Mouse (Mus musculus) hindbrain, embryonic 16.5 days (tissue): ENCODE results near the gene Pik3r2. TPM values are rescaled to one million over a fixed set of nuclear protein-coding genes. Genes with fewer than 3 reads are reported as not detected.

Experiments used
- ATAC-seq: fragments of 200-750 bp; cut with Nextera tagmentation; 2 replicates; pipeline ENCODE4 v1.8.0; 2017; ENCODE audit warnings: moderate TSS enrichment, moderate library complexity
- H3K27ac ChIP-seq: fragments of 300-500 bp; sonication (generic); 2 replicates; pipeline ENCODE4 v1.5.1; 2014; ENCODE audit warnings: low read depth, mild to moderate bottlenecking, control low read depth, low read length, moderate library complexity
- H3K27me3 ChIP-seq: fragments of 300-500 bp; sonication (generic); replicated peaks from 2 replicates; pipeline ENCODE4 v1.6.1; 2014; ENCODE audit warnings: low read length; ENCODE audit not compliant: control insufficient read depth, insufficient read depth
- H3K36me3 ChIP-seq: fragments of 300-500 bp; sonication (generic); 2 replicates; pipeline ENCODE4 v1.6.1; 2014; ENCODE audit warnings: mild to moderate bottlenecking, low read length, moderate library complexity, mixed read lengths; ENCODE audit not compliant: control insufficient read depth, insufficient read depth
- H3K4me1 ChIP-seq: fragments of 300-500 bp; sonication (generic); 2 replicates; pipeline ENCODE4 v1.6.1; 2014; ENCODE audit warnings: low read depth, low read length; ENCODE audit not compliant: control insufficient read depth, insufficient read depth
- H3K4me2 ChIP-seq: fragments of 300-500 bp; sonication (generic); 2 replicates; pipeline ENCODE4 v1.6.1; 2014; ENCODE audit warnings: mild to moderate bottlenecking, low read length, control low read depth, moderate library complexity
- H3K4me3 ChIP-seq: fragments of 300-500 bp; sonication (generic); 2 replicates; pipeline ENCODE4 v1.5.1; 2014; ENCODE audit warnings: mild to moderate bottlenecking, low read length, control low read depth, moderate library complexity
- H3K9ac ChIP-seq: fragments of 300-500 bp; sonication (generic); 2 replicates; pipeline ENCODE4 v1.6.1; 2014; ENCODE audit warnings: low read depth, mild to moderate bottlenecking, control low read depth, low read length, moderate library complexity
- H3K9me3 ChIP-seq: fragments of 300-500 bp; sonication (generic); 2 replicates; pipeline ENCODE4 v1.6.1; 2014; ENCODE audit warnings: mild to moderate bottlenecking, low read length, moderate library complexity; ENCODE audit not compliant: control insufficient read depth
- WGBS: fragments of 180-500 bp; shearing (Covaris S2); extraction: QIAGEN DNeasy Blood & Tissue Kit; methylation state at CpG from one replicate; pipeline ENCODE4 v1.1.7; 2014; 5-methylcytosine and 5-hydroxymethylcytosine counted together
- microRNA-seq: library from miRNA; unstranded; fragments of <30 nt; microRNA quantifications from one replicate; pipeline ENCODE4, GENCODE M21; 2017
- polyA plus RNA-seq: library from polyadenylated mRNA; unstranded; fragments of >200 nt; fragmentation: Nextera tagmentation; extraction: Ambion mirVana; gene quantifications from 2 replicates; pipeline ENCODE4 v1.2.1, GENCODE M21; 2015

Pik3r2 gene
- polyA plus RNA-seq, 1 experiment from 2014 or later = 115 TPM

- H3K4me1 ChIP-seq = no peaks in the 10 kb centered on the region
- no peak overlapping the region for H3K27ac ChIP-seq
- no peak overlapping the region for H3K4me3 ChIP-seq
- no peak for ATAC-seq
- 79% methylated on average over 12 of the region's 12 CpGs for WGBS
- H3K36me3 ChIP-seq = no peaks in the 10 kb centered on the region
- peaks cover 8% of the 10 kb centered on the region for H3K27me3 ChIP-seq
- H3K9ac ChIP-seq = no peak overlapping the region
- no peak overlapping the region for H3K4me2 ChIP-seq
- H3K9me3 ChIP-seq = no peaks in the 10 kb centered on the region
Observed at GRCm38 (mm10) chr8:70724216-70724615, 52.3 kb downstream of the Pik3r2 start.

GRCm38 (mm10) chr8:70723486-70724210, 52.9 kb downstream of the Pik3r2 start, which contains the start of gene Pde4c:
Gene Pde4c, plus strand, starts transcription at chr8:70723720.
- Histone ChIP-seq H3K27ac (no peak within 1 kb of the TSS), H3K27me3 (peaks cover 3% of the 10 kb centered on the region), H3K9ac (no peak within 1 kb of the TSS), H3K36me3 (no peaks in the 10 kb centered on the region), H3K4me1 (no peaks in the 10 kb centered on the region), H3K9me3 (no peaks in the 10 kb centered on the region), H3K4me3 (no peak within 1 kb of the TSS), H3K4me2 (no peak within 1 kb of the TSS)
- no peak for ATAC-seq
- 62% methylated on average over 7 of the region's 7 CpGs for WGBS

DNA sequence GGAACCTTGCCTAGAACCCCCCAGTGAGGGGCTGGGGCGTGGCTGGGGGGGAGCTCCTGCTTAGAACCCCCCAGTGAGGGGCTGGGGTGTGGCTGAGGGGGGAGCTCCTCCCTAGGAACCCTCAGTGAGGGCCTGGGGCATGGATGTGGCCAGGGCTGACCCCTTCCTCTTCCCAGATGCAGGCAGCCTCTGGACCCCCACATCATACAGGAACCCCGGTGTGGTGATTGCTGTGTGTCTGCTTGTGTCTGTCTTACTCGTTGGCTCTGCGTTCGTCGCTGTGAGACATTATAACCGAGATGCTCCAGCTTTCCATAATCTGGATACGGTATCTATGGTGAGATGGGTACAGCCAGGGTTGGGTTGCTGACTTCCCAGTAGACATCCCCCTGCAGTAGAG, 54.9 kb downstream of the Pik3r2 start:
- Histone ChIP-seq H3K27me3 (no peaks in the 10 kb centered on the region; the same call in none of the 2 replicates), H3K4me3 (no peak overlapping the region), H3K36me3 (no peaks in the 10 kb centered on the region), H3K9me3 (no peaks in the 10 kb centered on the region), H3K27ac (no peak overlapping the region), H3K9ac (no peak overlapping the region), H3K4me2 (no peak overlapping the region), H3K4me1 (no peaks in the 10 kb centered on the region; the same call in 1 of the 2 replicates)
- no peak for ATAC-seq
- 83% methylated on average over 8 of the region's 8 CpGs for WGBS

GRCm38 (mm10) chr8:70720739-70721138, 55.8 kb downstream of the Pik3r2 start:
- H3K36me3 ChIP-seq = no peaks in the 10 kb centered on the region
- H3K4me1 ChIP-seq = no peaks in the 10 kb centered on the region; the same call in 1 of the 2 replicates
- H3K4me3 ChIP-seq = no peak overlapping the region
- H3K27me3 ChIP-seq = no peaks in the 10 kb centered on the region; the same call in none of the 2 replicates
- no peak overlapping the region for H3K9ac ChIP-seq
- no peaks in the 10 kb centered on the region for H3K9me3 ChIP-seq
- WGBS = 3% methylated on average over 3 of the region's 3 CpGs
- H3K4me2 ChIP-seq = no peak overlapping the region
- peak; percentile 79 for ATAC-seq
- no peak overlapping the region for H3K27ac ChIP-seq

GRCm38 (mm10) chr8:70719796-70720270, 56.7 kb downstream of the Pik3r2 start:
- H3K9ac ChIP-seq = no peak overlapping the region
- no peaks in the 10 kb centered on the region for H3K9me3 ChIP-seq
- H3K27ac ChIP-seq = no peak overlapping the region
- no peaks in the 10 kb centered on the region for H3K36me3 ChIP-seq
- WGBS = 70% methylated on average over 9 of the region's 9 CpGs
- no peak overlapping the region for H3K4me3 ChIP-seq
- ATAC-seq = no peak; the same call in 1 of the 2 replicates
- H3K27me3 ChIP-seq = no peaks in the 10 kb centered on the region; the same call in none of the 2 replicates
- H3K4me2 ChIP-seq = no peak overlapping the region
- no peaks in the 10 kb centered on the region; the same call in 1 of the 2 replicates for H3K4me1 ChIP-seq

DNA sequence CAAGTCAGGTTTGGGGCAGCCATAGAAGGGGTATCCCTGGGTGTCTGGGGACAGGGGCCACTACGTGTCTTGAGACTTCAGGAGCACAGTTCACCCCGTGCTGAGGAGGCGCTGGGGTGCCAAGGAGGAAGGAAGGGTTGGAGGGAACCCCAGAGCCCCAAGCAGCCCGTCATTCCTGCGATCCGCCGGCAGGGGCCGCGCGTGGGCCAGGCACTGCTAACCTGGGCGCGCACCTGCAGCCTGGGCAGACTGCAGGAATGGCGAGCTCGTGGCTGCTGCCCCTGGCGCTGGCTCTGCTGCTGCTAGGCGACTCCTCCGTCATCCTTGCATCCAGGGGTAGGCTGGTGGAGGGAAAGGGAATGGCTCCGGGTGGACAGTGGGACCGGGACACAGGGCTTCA, 58.2 kb downstream of the Pik3r2 start, which contains the start of gene Gm3336:
TSS of gene Gm3336 (plus strand) at position 247 of the 400 bp plus-strand sequence.
- no peaks in the 10 kb centered on the region; the same call in 1 of the 2 replicates for H3K4me1 ChIP-seq
- no peak within 1 kb of the TSS for H3K27ac ChIP-seq
- H3K4me2 ChIP-seq = peak within 1 kb of the TSS; percentile 17; the same call in 1 of the 2 replicates
- 0 out of 2 replicates have a peak, but pooled peaks have one; percentile 6 for ATAC-seq
- WGBS = 3% methylated on average over 19 of the region's 19 CpGs
- no peaks in the 10 kb centered on the region for H3K36me3 ChIP-seq
- no peak within 1 kb of the TSS for H3K4me3 ChIP-seq
- H3K9me3 ChIP-seq = no peaks in the 10 kb centered on the region
- H3K9ac ChIP-seq = no peak within 1 kb of the TSS; the same call in 1 of the 2 replicates
- H3K27me3 ChIP-seq = no peaks in the 10 kb centered on the region; the same call in none of the 2 replicates

Small RNA genes within 50 kb of the gene (microRNA-seq; reads per million reads assigned to microRNA genes)
- gene Mir7240 = 0.62 reads per million

Other genes starting within 250 kb of the Pik3r2 start
- gene Fkbp8, start 249.0 kb downstream of the Pik3r2 start, polyA plus RNA-seq = 429 and 441 TPM in 2 replicates
- 45.2 and 45.4 TPM in 2 replicates for gene Kxd1, start 248.8 kb downstream of the Pik3r2 start, polyA plus RNA-seq
- 14.9 and 19.2 TPM in 2 replicates for gene Ell, start 237.3 kb downstream of the Pik3r2 start, polyA plus RNA-seq
- gene Isyna1, start 182.3 kb downstream of the Pik3r2 start, polyA plus RNA-seq = 150 and 164 TPM in 2 replicates
- 148 and 157 TPM in 2 replicates for gene Ssbp4, start 167.8 kb downstream of the Pik3r2 start, polyA plus RNA-seq
- 1.1 and 1.6 TPM in 2 replicates for gene Lrrc25, start 160.6 kb downstream of the Pik3r2 start, polyA plus RNA-seq
- gene Gdf15, start 144.3 kb downstream of the Pik3r2 start, polyA plus RNA-seq = 0.11 and 0.48 TPM in 2 replicates
- gene Pgpep1, start 116.3 kb downstream of the Pik3r2 start, polyA plus RNA-seq = 78.3 and 87.6 TPM in 2 replicates
- gene Lsm4, start 103.5 kb downstream of the Pik3r2 start, polyA plus RNA-seq = 168 and 169 TPM in 2 replicates
- gene Jund, start 77.8 kb downstream of the Pik3r2 start, polyA plus RNA-seq = 60.0 and 69.0 TPM in 2 replicates
- 0.10 TPM in 1 of 2 replicates, not detected in the other for gene Iqcn, start 73.3 kb downstream of the Pik3r2 start, polyA plus RNA-seq
- 0.19 TPM in 1 of 2 replicates, not detected in the other for gene Gm3336, start 58.2 kb downstream of the Pik3r2 start, polyA plus RNA-seq
- 0.19 and 0.42 TPM in 2 replicates for gene Pde4c, start 53.0 kb downstream of the Pik3r2 start, polyA plus RNA-seq
- gene Rab3a, start 22.0 kb downstream of the Pik3r2 start, polyA plus RNA-seq = 622 and 635 TPM in 2 replicates
- 48.6 and 49.9 TPM in 2 replicates for gene Mpv17l2, start 15.8 kb downstream of the Pik3r2 start, polyA plus RNA-seq
- gene Mast3, start 28.3 kb upstream of the Pik3r2 start, polyA plus RNA-seq = 21.9 and 23.9 TPM in 2 replicates
- gene Il12rb1, start 31.7 kb upstream of the Pik3r2 start, polyA plus RNA-seq = 0.11 and 0.14 TPM in 2 replicates
- 6.8 and 7.9 TPM in 2 replicates for gene Arrdc2, start 63.0 kb upstream of the Pik3r2 start, polyA plus RNA-seq
- gene Kcnn1, start 86.5 kb upstream of the Pik3r2 start, polyA plus RNA-seq = 16.3 and 18.5 TPM in 2 replicates
- 168 and 190 TPM in 2 replicates for gene Ccdc124, start 97.2 kb upstream of the Pik3r2 start, polyA plus RNA-seq
- 2.4 and 3.1 TPM in 2 replicates for gene Slc5a5, start 116.0 kb upstream of the Pik3r2 start, polyA plus RNA-seq
- 1,821 and 2,018 TPM in 2 replicates for gene Rpl18a, start 120.7 kb upstream of the Pik3r2 start, polyA plus RNA-seq
- gene Map1s, start 129.2 kb upstream of the Pik3r2 start, polyA plus RNA-seq = 57.8 and 71.4 TPM in 2 replicates